In genomic region chr14:40932225-40932624, GRCm38 (mm10) we compare ENCODE assay signal across 17 mouse cellular contexts. TPM values are rescaled to one million over a fixed set of nuclear protein-coding genes. Genes with fewer than 3 reads are reported as not detected.
DNase-seq lines count a peak whose midpoint lies in the region; ATAC-seq lines count a peak whose summit lies in the region.
"Had no signal": no experiment of that assay in that cellular context is flagged by ENCODE, and none has a peak within 500 bp of the region (broad histone marks: within the 10 kb centered on the region; RNA-seq: fewer than 3 reads in every experiment).

No protein-coding gene starts in this region.

- H3K27ac ChIP-seq in hindbrain, embryonic 13.5 days, result peak overlapping the region; percentile 23; the same call in 1 of the 2 replicates
- H3K27ac ChIP-seq in hindbrain, embryonic 11.5 days (ENCODE audit: low read depth, low read length), result no peak overlapping the region
- peak overlapping the region; percentile 81 for H3K27ac ChIP-seq in kidney, embryonic 14.5 days (ENCODE audit: low read depth, low read length)
- peak overlapping the region; percentile 82 for H3K27ac ChIP-seq in macrophage
- H3K27ac ChIP-seq: heart, embryonic 10.5 days; hindbrain, embryonic 12.5 days had no signal

- no peak overlapping the region for H3K4me2 ChIP-seq in hindbrain, embryonic 13.5 days
- no peak overlapping the region for H3K4me2 ChIP-seq in hindbrain, embryonic 11.5 days (replicated peaks; ENCODE audit: low read depth, low read length)
- H3K4me2 ChIP-seq in kidney, embryonic 14.5 days (replicated peaks; ENCODE audit: low read depth, low read length), result no peak overlapping the region
- H3K4me2 ChIP-seq: hindbrain, embryonic 12.5 days; midbrain, embryonic 11.5 days had no signal

- no peaks in the 10 kb centered on the region for H3K27me3 ChIP-seq in hindbrain, embryonic 13.5 days
- no peaks in the 10 kb centered on the region for H3K27me3 ChIP-seq in hindbrain, embryonic 11.5 days (ENCODE audit: control insufficient read depth, insufficient read depth, low read length)
- H3K27me3 ChIP-seq in kidney, embryonic 14.5 days (ENCODE audit: control insufficient read depth, insufficient read depth, low read length), result no peaks in the 10 kb centered on the region
- H3K27me3 ChIP-seq: hindbrain, embryonic 12.5 days had no signal

- 91% methylated on average over 9 of the region's 9 CpGs for WGBS in hindbrain, embryonic 13.5 days
- 80% methylated on average over 9 of the region's 9 CpGs for WGBS in hindbrain, embryonic 11.5 days
- 42% methylated on average over 9 of the region's 9 CpGs for WGBS in kidney, embryonic 14.5 days
- WGBS in macrophage (ENCODE audit: missing documents), result 84% methylated on average over 9 of the region's 9 CpGs

- peaks cover 60% of the 10 kb centered on the region for H3K4me1 ChIP-seq in hindbrain, embryonic 13.5 days (replicated peaks)
- no peaks in the 10 kb centered on the region for H3K4me1 ChIP-seq in hindbrain, embryonic 11.5 days (replicated peaks; ENCODE audit: control insufficient read depth, insufficient read depth, low read length)
- H3K4me1 ChIP-seq in kidney, embryonic 14.5 days (ENCODE audit: control insufficient read depth, insufficient read depth, low read length), result peaks cover 65% of the 10 kb centered on the region

- no peak overlapping the region for H3K4me3 ChIP-seq in hindbrain, embryonic 13.5 days
- no peak overlapping the region for H3K4me3 ChIP-seq in hindbrain, embryonic 11.5 days (ENCODE audit: low read depth, low read length)
- no peak overlapping the region for H3K4me3 ChIP-seq in kidney, embryonic 14.5 days (ENCODE audit: low read length)
- H3K4me3 ChIP-seq in macrophage (ENCODE audit: inconsistent target), result no peak overlapping the region
- H3K4me3 ChIP-seq: heart, embryonic 10.5 days; hindbrain, embryonic 12.5 days; myocyte had no signal

- no peaks in the 10 kb centered on the region for H3K9me3 ChIP-seq in hindbrain, embryonic 13.5 days
- H3K9me3 ChIP-seq in hindbrain, embryonic 11.5 days (ENCODE audit: control insufficient read depth, low read length), result no peaks in the 10 kb centered on the region
- H3K9me3 ChIP-seq in kidney, embryonic 14.5 days (ENCODE audit: control insufficient read depth, low read length), result no peaks in the 10 kb centered on the region
- H3K9me3 ChIP-seq: heart, embryonic 10.5 days; hindbrain, embryonic 12.5 days had no signal

- H3K36me3 ChIP-seq in hindbrain, embryonic 13.5 days, result 0 out of 2 replicates have a peak, but pooled peaks cover 5% of the 10 kb centered on the region
- H3K36me3 ChIP-seq in hindbrain, embryonic 11.5 days (ENCODE audit: control insufficient read depth, insufficient read depth, low read length), result no peaks in the 10 kb centered on the region
- H3K36me3 ChIP-seq in kidney, embryonic 14.5 days (ENCODE audit: control insufficient read depth, insufficient read depth, low read length), result no peaks in the 10 kb centered on the region
- H3K36me3 ChIP-seq in macrophage (ENCODE audit: inconsistent target), result no peaks in the 10 kb centered on the region
- H3K36me3 ChIP-seq: heart, embryonic 10.5 days; hindbrain, embryonic 12.5 days had no signal

- peaks cover 93% of the 10 kb centered on the region for H3K79me2 ChIP-seq in macrophage (ENCODE audit: inconsistent target)

- no peak overlapping the region for H3K9ac ChIP-seq in hindbrain, embryonic 13.5 days
- no peak overlapping the region for H3K9ac ChIP-seq in hindbrain, embryonic 11.5 days (ENCODE audit: low read depth, low read length)
- H3K9ac ChIP-seq in kidney, embryonic 14.5 days (ENCODE audit: low read depth, low read length), result peak overlapping the region; percentile 18; the same call in 1 of the 2 replicates
- H3K9ac ChIP-seq: hindbrain, embryonic 12.5 days had no signal

- no peak for ATAC-seq in hindbrain, embryonic 13.5 days (ENCODE audit: low FRiP score)
- ATAC-seq in hindbrain, embryonic 11.5 days (ENCODE audit: low FRiP score), result no peak
- no peak for ATAC-seq in kidney, embryonic 14.5 days (ENCODE audit: low FRiP score, low TSS enrichment)
- ATAC-seq: forebrain, embryonic 14.5 days had no signal

- DNase-seq in hindbrain, embryonic 11.5 days (ENCODE audit: low spot score), result no peak
- peak; percentile 40 for DNase-seq in lung, postnatal 36 days
- DNase-seq in lung, postnatal 4 days, result no peak
- no peak for DNase-seq in urinary bladder, adult 18-20 months (ENCODE audit: low spot score in 2 of 2)
- DNase-seq in spleen, adult 12 weeks (ENCODE audit: low spot score), result no peak
- DNase-seq: adrenal gland, postnatal 25 days; cerebellum, postnatal 36 days; gastrocnemius, postnatal 14 days; right cerebral cortex, postnatal 25 days had no signal

RNA-seq across cellular contexts. Expression of gene Tspan14, which starts 34.4 kb away (rescaled TPM):
- polyA plus RNA-seq in hindbrain, embryonic 13.5 days (2015; fragmentation: Nextera tagmentation; extraction: Ambion mirVana), result 76.4 and 77.0 TPM in 2 replicates
- polyA plus RNA-seq in hindbrain, embryonic 11.5 days (2014; fragmentation: Nextera tagmentation; extraction: Ambion mirVana), result 96.5 and 105 TPM in 2 replicates
- polyA plus RNA-seq in kidney, embryonic 14.5 days (2014; fragmentation: Nextera tagmentation; extraction: Ambion mirVana), result 67.4 and 118 TPM in 2 replicates
- 10 to 100 TPM; 13.5 to 89.6 (median 60.6) TPM for total RNA-seq in macrophage (2018; cell fraction: chromatin; rRNA removed)
- total RNA-seq in macrophage (2018; cell fraction: cytosol; rRNA removed), result 10 to 100 TPM; 26.7 to 98.5 (median 51.9) TPM
- 100 to 1,000 TPM in 4 of 26 experiments, 10 to 100 TPM in 22; 29.7 to 119 (median 77.9) TPM for total RNA-seq in macrophage (2018; cell fraction: nucleus; rRNA removed)
- polyA plus RNA-seq in macrophage (2018), result 51.5 to 93.5 TPM (median 73.8 TPM) in 3 replicates

RNA-seq across cellular contexts. Expression of gene Sh2d4b, which starts 39.2 kb away (rescaled TPM):
- 1.1 and 1.9 TPM in 2 replicates for polyA plus RNA-seq in hindbrain, embryonic 13.5 days (2015; fragmentation: Nextera tagmentation; extraction: Ambion mirVana)
- 1.4 and 1.5 TPM in 2 replicates for polyA plus RNA-seq in hindbrain, embryonic 11.5 days (2014; fragmentation: Nextera tagmentation; extraction: Ambion mirVana)
- 0.57 and 0.65 TPM in 2 replicates for polyA plus RNA-seq in kidney, embryonic 14.5 days (2014; fragmentation: Nextera tagmentation; extraction: Ambion mirVana)
- 10 to 100 TPM in 3 of 26 experiments, 1 to 10 TPM in 22, not detected in 1; 1.6 to 15.1 (median 4.5) TPM for total RNA-seq in macrophage (2018; cell fraction: chromatin; rRNA removed)
- under 1 TPM in 25 of 26 experiments, not detected in 1; 0.15 to 0.71 (median 0.33) TPM for total RNA-seq in macrophage (2018; cell fraction: cytosol; rRNA removed)
- 1 to 10 TPM in 21 of 26 experiments, under 1 TPM in 5; 0.36 to 6.4 (median 2.0) TPM for total RNA-seq in macrophage (2018; cell fraction: nucleus; rRNA removed)
- polyA plus RNA-seq in macrophage (2018), result 0.16 to 0.45 TPM (median 0.20 TPM) in 3 replicates
